Mouse (Mus musculus): ENCODE results near the gene Nme9. TPM values are rescaled to one million over a fixed set of nuclear protein-coding genes. Genes with fewer than 3 reads are reported as not detected.

Gene Nme9
- not detected in 2 replicates for polyA plus RNA-seq (2016; fragmentation: Nextera tagmentation; extraction: Ambion mirVana)

GRCm38 (mm10) chr9:99451161-99451560 is at the start of gene Nme9:
Nme9 (plus strand) TSS chr9:99451475.
- Histone ChIP-seq H3K9ac (no peak within 1 kb of the TSS), H3K9me3 (replicated peaks) (no peaks in the 10 kb centered on the region; the same call in 1 of the 2 replicates), H3K4me2 (peak within 1 kb of the TSS; percentile 18), H3K36me3 (no peaks in the 10 kb centered on the region), H3K27me3 (replicated peaks) (peaks cover 29% of the 10 kb centered on the region), H3K4me1 (replicated peaks) (no peaks in the 10 kb centered on the region; the same call in 1 of the 2 replicates), H3K4me3 (peak within 1 kb of the TSS; percentile 11), H3K27ac (ENCODE audit: poor library complexity, severe bottlenecking) (no peak within 1 kb of the TSS)
- ATAC-seq (ENCODE audit: insufficient number of reproducible peaks, low FRiP score) = no peak
- 7% methylated on average over 14 of the region's 14 CpGs for WGBS

DNA sequence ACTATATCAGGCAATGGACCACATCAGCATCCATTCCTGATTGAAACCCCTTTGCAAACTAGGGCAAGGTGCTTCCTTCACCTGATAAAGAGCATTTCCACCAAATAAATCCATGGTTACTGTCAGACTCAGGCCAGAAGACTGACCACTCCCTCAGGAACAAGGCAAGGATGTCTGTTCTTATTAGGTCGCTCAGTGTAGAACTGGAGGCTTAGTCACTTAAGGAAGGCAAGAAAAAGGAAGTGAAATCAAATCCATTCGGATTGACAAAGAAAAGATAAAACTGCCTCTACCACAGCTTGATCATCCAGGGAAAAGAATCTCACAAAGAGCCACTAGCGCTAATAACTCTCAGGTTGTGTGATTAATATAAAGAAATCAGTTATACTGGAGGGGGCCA is 42.0 kb upstream of the Nme9 start:
- H3K4me2 ChIP-seq = no peak overlapping the region
- no peak for ATAC-seq (ENCODE audit: insufficient number of reproducible peaks, low FRiP score)
- H3K27ac ChIP-seq (ENCODE audit: poor library complexity, severe bottlenecking) = no peak overlapping the region
- no peak overlapping the region for H3K9ac ChIP-seq
- peaks cover 6% of the 10 kb centered on the region for H3K4me1 ChIP-seq (replicated peaks)
- H3K27me3 ChIP-seq (replicated peaks) = no peaks in the 10 kb centered on the region
- H3K4me3 ChIP-seq = no peak overlapping the region
- no peaks in the 10 kb centered on the region for H3K9me3 ChIP-seq (replicated peaks)
- 68% methylated on average over 3 of the region's 3 CpGs for WGBS
- H3K36me3 ChIP-seq = 0 out of 2 replicates have a peak, but pooled peaks cover 3% of the 10 kb centered on the region

GRCm38 (mm10) chr9:99411093-99411492 is 40.2 kb upstream of the Nme9 start:
- H3K27ac ChIP-seq (ENCODE audit: poor library complexity, severe bottlenecking) = no peak overlapping the region
- ATAC-seq (ENCODE audit: insufficient number of reproducible peaks, low FRiP score) = no peak
- no peaks in the 10 kb centered on the region for H3K27me3 ChIP-seq (replicated peaks)
- H3K9ac ChIP-seq = no peak overlapping the region
- H3K4me1 ChIP-seq (replicated peaks) = peaks cover 6% of the 10 kb centered on the region
- no peaks in the 10 kb centered on the region for H3K9me3 ChIP-seq (replicated peaks)
- H3K4me3 ChIP-seq = no peak overlapping the region
- WGBS = 85% methylated on average over 5 of the region's 5 CpGs
- no peak overlapping the region for H3K4me2 ChIP-seq
- H3K36me3 ChIP-seq = 0 out of 2 replicates have a peak, but pooled peaks cover 3% of the 10 kb centered on the region

DNA sequence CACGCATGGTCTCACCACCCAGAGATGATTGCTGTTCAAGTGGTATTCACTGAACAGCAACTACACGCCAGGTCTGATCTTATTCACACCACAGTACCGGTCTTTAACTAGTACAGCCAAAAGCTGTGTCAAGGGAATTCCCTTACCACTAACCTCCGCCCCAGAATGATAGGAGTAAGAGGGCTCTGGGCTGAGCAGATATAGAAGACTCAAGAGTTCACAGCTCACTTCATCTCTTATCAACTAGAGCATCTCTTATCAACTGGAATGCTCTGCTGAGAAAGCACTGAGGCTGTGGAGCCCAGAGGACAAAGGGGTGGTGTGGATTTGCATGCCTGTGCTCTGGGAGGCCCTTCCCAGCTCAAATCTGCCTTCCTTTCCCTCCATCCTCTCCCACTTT is 39.5 kb upstream of the Nme9 start:
- Histone ChIP-seq H3K9me3 (replicated peaks) (no peaks in the 10 kb centered on the region), H3K4me3 (no peak overlapping the region), H3K9ac (no peak overlapping the region), H3K4me2 (no peak overlapping the region), H3K27me3 (replicated peaks) (no peaks in the 10 kb centered on the region), H3K36me3 (no peaks in the 10 kb centered on the region), H3K27ac (ENCODE audit: poor library complexity, severe bottlenecking) (0 out of 2 replicates have a peak overlapping the region, but pooled peaks have one; percentile 11), H3K4me1 (replicated peaks) (peaks cover 6% of the 10 kb centered on the region)
- WGBS = 63% methylated on average over 4 of the region's 4 CpGs
- no peak for ATAC-seq (ENCODE audit: insufficient number of reproducible peaks, low FRiP score)

DNA sequence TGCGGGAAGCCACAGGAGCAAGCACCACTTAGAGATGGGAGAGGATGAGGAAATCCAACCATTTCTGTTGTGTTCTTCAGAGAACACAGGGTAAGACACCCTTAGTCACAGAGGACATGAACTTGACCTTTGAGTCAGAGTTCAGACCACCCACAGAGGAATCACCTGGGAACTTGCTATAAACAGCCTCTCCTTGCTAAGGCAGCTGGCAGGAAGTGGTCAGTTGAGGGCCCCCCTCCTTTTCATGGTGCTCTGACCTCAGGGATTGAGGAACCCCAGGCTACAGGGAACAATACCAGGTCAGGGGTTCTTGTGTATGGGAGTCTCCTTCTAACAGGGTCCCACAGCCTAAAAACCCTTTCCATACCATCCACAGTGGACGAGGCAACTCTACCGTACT is 34.5 kb upstream of the Nme9 start:
- Histone ChIP-seq H3K36me3 (no peaks in the 10 kb centered on the region), H3K4me2 (no peak overlapping the region), H3K9ac (no peak overlapping the region), H3K9me3 (replicated peaks) (no peaks in the 10 kb centered on the region), H3K4me1 (replicated peaks) (peaks cover 12% of the 10 kb centered on the region), H3K27ac (ENCODE audit: poor library complexity, severe bottlenecking) (no peak overlapping the region), H3K4me3 (no peak overlapping the region), H3K27me3 (replicated peaks) (no peaks in the 10 kb centered on the region)
- WGBS = 76% methylated on average over 3 of the region's 3 CpGs
- ATAC-seq (ENCODE audit: insufficient number of reproducible peaks, low FRiP score) = no peak

DNA sequence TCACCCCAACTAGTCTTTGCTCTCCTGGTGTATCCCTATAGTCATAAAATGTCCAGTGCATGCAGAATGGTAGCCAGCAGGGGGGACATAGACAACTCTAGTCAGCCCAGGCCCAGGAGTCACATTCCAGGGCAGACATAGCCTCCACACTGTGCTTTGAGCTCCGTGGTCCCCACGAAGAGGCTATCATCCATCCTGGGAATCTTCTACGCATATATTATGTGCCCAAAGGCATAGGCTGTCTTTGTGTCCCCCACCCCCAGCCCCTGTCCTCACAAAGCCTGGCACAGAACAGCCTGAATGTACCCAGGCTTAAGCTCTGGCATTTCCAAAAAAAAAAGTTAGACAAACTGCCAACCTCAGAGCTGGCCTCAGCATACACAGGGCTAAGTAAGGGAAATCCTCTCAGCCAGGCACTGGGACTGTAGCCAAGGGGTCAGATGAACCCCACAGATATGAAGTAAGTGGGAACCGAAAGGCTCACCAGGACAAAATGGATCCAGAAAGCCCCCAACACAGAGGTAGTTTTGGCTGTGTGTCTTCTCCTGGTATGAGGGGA is 33.9 kb upstream of the Nme9 start:
- H3K4me1 ChIP-seq (replicated peaks) = peaks cover 7% of the 10 kb centered on the region
- WGBS = 62% methylated on average over 4 of the region's 4 CpGs
- H3K36me3 ChIP-seq = no peaks in the 10 kb centered on the region
- ATAC-seq (ENCODE audit: insufficient number of reproducible peaks, low FRiP score) = no peak
- no peak overlapping the region for H3K9ac ChIP-seq
- H3K4me2 ChIP-seq = no peak overlapping the region
- H3K9me3 ChIP-seq (replicated peaks) = no peaks in the 10 kb centered on the region
- no peak overlapping the region for H3K4me3 ChIP-seq
- H3K27me3 ChIP-seq (replicated peaks) = no peaks in the 10 kb centered on the region
- no peak overlapping the region for H3K27ac ChIP-seq (ENCODE audit: poor library complexity, severe bottlenecking)

GRCm38 (mm10) chr9:99418377-99418776 is 32.9 kb upstream of the Nme9 start:
- WGBS = 69% methylated on average over 5 of the region's 5 CpGs
- Histone ChIP-seq H3K4me2 (no peak overlapping the region), H3K4me1 (replicated peaks) (peaks cover 7% of the 10 kb centered on the region)

DNA sequence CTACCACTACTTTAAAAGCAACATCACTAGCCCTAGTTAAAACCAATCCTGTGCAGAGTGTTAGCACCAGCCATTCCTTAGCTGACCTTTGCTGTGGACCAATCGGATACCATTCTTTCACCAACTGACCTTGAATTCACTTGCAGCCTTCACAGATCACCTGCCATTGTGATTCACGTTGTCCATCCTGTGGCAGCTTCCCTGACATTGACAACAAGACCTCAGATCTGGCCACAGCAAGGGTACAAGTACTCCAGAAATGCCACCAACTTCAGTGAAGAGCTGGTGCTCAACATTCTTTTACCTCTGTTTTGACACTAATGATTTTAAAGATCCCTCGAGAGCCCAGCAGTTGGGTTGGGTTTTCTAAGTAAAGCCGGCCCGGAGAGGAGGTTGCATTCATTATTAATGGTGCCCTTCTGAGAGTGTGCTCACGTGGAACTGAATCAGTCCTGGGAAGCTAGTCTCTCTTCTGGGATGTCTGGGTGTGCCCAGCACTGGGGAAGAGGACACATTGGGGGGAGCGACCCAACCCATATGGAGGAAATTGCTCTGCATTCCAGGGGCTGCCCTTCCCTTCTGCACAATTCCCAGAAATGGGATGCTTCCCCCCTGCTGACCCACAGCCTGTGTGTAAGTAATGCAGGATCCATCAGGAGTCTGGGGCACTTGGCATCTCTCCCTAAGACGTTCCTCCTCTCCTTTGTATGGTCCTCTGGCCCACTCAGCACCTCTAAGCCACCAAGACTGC is 31.1 kb upstream of the Nme9 start:
- Histone ChIP-seq H3K9ac (no peak overlapping the region), H3K4me2 (no peak overlapping the region), H3K4me3 (no peak overlapping the region), H3K36me3 (no peaks in the 10 kb centered on the region), H3K4me1 (replicated peaks) (peaks cover 15% of the 10 kb centered on the region), H3K27me3 (replicated peaks) (no peaks in the 10 kb centered on the region), H3K9me3 (replicated peaks) (no peaks in the 10 kb centered on the region), H3K27ac (ENCODE audit: poor library complexity, severe bottlenecking) (no peak overlapping the region)
- no peak for ATAC-seq (ENCODE audit: insufficient number of reproducible peaks, low FRiP score)
- WGBS = 78% methylated on average over 8 of the region's 8 CpGs

More at GRCm38 (mm10) chr9:99418377-99418776, 32.9 kb upstream of the Nme9 start:
- H3K27me3 ChIP-seq (replicated peaks) = no peaks in the 10 kb centered on the region
- no peaks in the 10 kb centered on the region for H3K9me3 ChIP-seq (replicated peaks)
- no peak for ATAC-seq (ENCODE audit: insufficient number of reproducible peaks, low FRiP score)
- no peak overlapping the region for H3K4me3 ChIP-seq
- no peak overlapping the region for H3K27ac ChIP-seq (ENCODE audit: poor library complexity, severe bottlenecking)
- no peak overlapping the region for H3K9ac ChIP-seq
- H3K36me3 ChIP-seq = no peaks in the 10 kb centered on the region

DNA sequence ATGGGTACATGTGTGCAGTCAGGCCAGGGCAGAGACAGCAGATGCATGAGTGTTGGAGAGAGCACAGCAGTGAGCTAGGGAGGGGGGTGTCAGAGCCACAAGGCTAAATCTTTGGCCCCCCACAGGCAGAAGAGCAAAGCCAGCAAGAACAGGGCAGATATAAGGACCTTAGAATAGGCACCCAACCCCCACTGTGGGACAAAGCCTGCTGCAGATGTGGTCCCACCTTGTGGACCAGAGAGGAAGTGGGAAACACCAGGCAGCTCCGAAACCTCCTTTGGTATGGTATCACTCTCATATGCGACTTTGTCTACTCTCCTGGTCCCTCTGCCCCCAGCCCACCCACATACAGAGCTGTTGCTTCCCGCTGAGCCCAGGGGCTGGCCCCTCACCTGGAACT is 29.4 kb upstream of the Nme9 start:
- no peak for ATAC-seq (ENCODE audit: insufficient number of reproducible peaks, low FRiP score)
- Histone ChIP-seq H3K4me2 (no peak overlapping the region), H3K9me3 (replicated peaks) (no peaks in the 10 kb centered on the region), H3K9ac (no peak overlapping the region), H3K36me3 (no peaks in the 10 kb centered on the region), H3K4me3 (no peak overlapping the region), H3K4me1 (replicated peaks) (peaks cover 17% of the 10 kb centered on the region), H3K27ac (ENCODE audit: poor library complexity, severe bottlenecking) (no peak overlapping the region), H3K27me3 (replicated peaks) (no peaks in the 10 kb centered on the region)
- WGBS = 51% methylated on average over 3 of the region's 3 CpGs

GRCm38 (mm10) chr9:99423692-99424573 is 27.3 kb upstream of the Nme9 start:
- Histone ChIP-seq H3K4me1 (replicated peaks) (peaks cover 15% of the 10 kb centered on the region), H3K9me3 (replicated peaks) (no peaks in the 10 kb centered on the region), H3K36me3 (no peaks in the 10 kb centered on the region), H3K27me3 (replicated peaks) (no peaks in the 10 kb centered on the region), H3K27ac (ENCODE audit: poor library complexity, severe bottlenecking) (no peak overlapping the region), H3K4me3 (no peak overlapping the region), H3K4me2 (no peak overlapping the region), H3K9ac (no peak overlapping the region)
- ATAC-seq (ENCODE audit: insufficient number of reproducible peaks, low FRiP score) = no peak
- WGBS = 70% methylated on average over 9 of the region's 9 CpGs

GRCm38 (mm10) chr9:99424574-99424863 is 26.8 kb upstream of the Nme9 start:
- no peaks in the 10 kb centered on the region for H3K36me3 ChIP-seq
- H3K27me3 ChIP-seq (replicated peaks) = no peaks in the 10 kb centered on the region
- WGBS = 78% methylated on average over 4 of the region's 4 CpGs
- H3K9ac ChIP-seq = no peak overlapping the region
- H3K9me3 ChIP-seq (replicated peaks) = no peaks in the 10 kb centered on the region
- no peak overlapping the region for H3K27ac ChIP-seq (ENCODE audit: poor library complexity, severe bottlenecking)
- no peak overlapping the region for H3K4me3 ChIP-seq
- H3K4me2 ChIP-seq = no peak overlapping the region
- no peak for ATAC-seq (ENCODE audit: insufficient number of reproducible peaks, low FRiP score)
- peaks cover 16% of the 10 kb centered on the region for H3K4me1 ChIP-seq (replicated peaks)
